Mouse (Mus musculus) hindbrain, embryonic 12.5 days (tissue): ENCODE measurements around the gene Runx3. TPM values are rescaled to one million over a fixed set of nuclear protein-coding genes. Genes with fewer than 3 reads are reported as not detected.
A peak's percentile ranks its signal among the peaks of the same experiment; 100 is the strongest.

Source experiments
- ATAC-seq: fragments of 200-750 bp; cut with Nextera tagmentation; 2 replicates; pipeline ENCODE4 v1.8.0; 2017; ENCODE audit warnings: moderate TSS enrichment; ENCODE audit not compliant: low FRiP score
- H3K27ac ChIP-seq: fragments of 300-500 bp; sonication (generic); 2 replicates; pipeline ENCODE4 v1.5.1; 2016; ENCODE audit warnings: mild to moderate bottlenecking
- H3K27me3 ChIP-seq: fragments of 300-500 bp; sonication (generic); 2 replicates; pipeline ENCODE4 v1.6.1; 2016; ENCODE audit warnings: mild to moderate bottlenecking
- H3K36me3 ChIP-seq: fragments of 300-500 bp; sonication (generic); 2 replicates; pipeline ENCODE4 v1.6.1; 2016; ENCODE audit warnings: mild to moderate bottlenecking
- H3K4me1 ChIP-seq: fragments of 300-500 bp; sonication (generic); 2 replicates; pipeline ENCODE4 v1.6.1; 2016
- H3K4me2 ChIP-seq: fragments of 300-500 bp; sonication (generic); replicated peaks from 2 replicates; pipeline ENCODE4 v1.6.1; 2016; ENCODE audit warnings: mild to moderate bottlenecking
- H3K4me3 ChIP-seq: fragments of 300-500 bp; sonication (generic); 2 replicates; pipeline ENCODE4 v1.5.1; 2016; ENCODE audit warnings: mild to moderate bottlenecking
- H3K9ac ChIP-seq: fragments of 300-500 bp; sonication (generic); 2 replicates; pipeline ENCODE4 v1.6.1; 2016; ENCODE audit warnings: mild to moderate bottlenecking, moderate library complexity
- H3K9me3 ChIP-seq: fragments of 300-500 bp; sonication (generic); replicated peaks from 2 replicates; pipeline ENCODE4 v1.6.1; 2016; ENCODE audit warnings: mild to moderate bottlenecking
- WGBS: fragments of 180-500 bp; shearing (Covaris S2); methylation state at CpG from one replicate; pipeline ENCODE4 v1.1.7; 2016; 5-methylcytosine and 5-hydroxymethylcytosine counted together
- polyA plus RNA-seq: library from polyadenylated mRNA; unstranded; fragments of >200 nt; fragmentation: Nextera tagmentation; extraction: Ambion mirVana; gene quantifications from 2 replicates; pipeline ENCODE4 v1.2.1, GENCODE M21; 2016

Gene Runx3
- polyA plus RNA-seq, 1 experiment from 2014 or later, result 0.19 TPM

DNA sequence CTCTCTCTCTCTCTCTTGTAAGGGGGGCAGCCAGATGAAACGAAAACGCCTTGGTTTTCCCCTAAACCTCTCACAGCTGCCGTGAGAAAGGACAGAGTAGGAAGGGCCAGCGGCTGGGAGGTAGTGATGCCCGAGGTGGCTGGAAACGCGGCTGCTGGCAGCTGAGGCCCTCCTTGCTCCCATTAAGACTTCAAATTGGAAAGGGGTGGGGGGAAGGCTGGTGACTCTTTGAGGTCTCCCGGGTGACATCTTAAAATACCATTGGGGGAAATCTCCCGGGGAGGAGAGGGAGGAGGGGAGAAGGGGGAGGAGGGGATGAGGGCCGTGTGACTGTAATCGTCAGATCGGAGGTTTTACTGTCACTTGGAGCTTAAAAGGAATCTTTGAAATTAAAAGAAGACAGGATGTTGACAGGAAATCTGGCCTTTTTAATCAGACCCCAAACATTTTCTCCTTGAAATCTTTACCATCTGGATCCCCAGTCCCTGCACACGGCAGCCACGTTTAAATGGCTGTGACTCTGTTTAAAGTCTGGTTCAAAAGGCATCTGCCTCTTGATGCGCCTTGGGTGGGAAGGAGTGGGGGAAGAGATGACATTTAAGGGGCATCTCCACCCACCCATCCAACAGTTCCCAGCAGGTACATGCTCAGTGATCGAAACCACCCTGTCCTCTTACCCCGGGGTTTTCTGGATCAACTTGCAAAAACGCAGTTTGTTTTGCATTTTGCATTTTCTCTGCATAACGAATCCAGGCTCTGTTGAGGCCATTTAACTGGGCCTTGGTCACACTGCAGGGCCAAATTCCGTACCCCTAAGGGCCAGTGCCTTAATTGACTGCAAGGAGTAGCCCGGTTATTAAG is 33.9 kb downstream of the Runx3 start:
- H3K9me3 ChIP-seq, result no peaks in the 10 kb centered on the region
- no peak overlapping the region for H3K9ac ChIP-seq
- no peak overlapping the region for H3K27ac ChIP-seq
- no peak overlapping the region for H3K4me2 ChIP-seq
- no peaks in the 10 kb centered on the region for H3K36me3 ChIP-seq
- peaks cover 100% of the 10 kb centered on the region for H3K27me3 ChIP-seq
- WGBS, result 1% methylated on average over 21 of the region's 21 CpGs
- no peak overlapping the region for H3K4me3 ChIP-seq
- peaks cover 28% of the 10 kb centered on the region for H3K4me1 ChIP-seq
- ATAC-seq, result no peak

DNA sequence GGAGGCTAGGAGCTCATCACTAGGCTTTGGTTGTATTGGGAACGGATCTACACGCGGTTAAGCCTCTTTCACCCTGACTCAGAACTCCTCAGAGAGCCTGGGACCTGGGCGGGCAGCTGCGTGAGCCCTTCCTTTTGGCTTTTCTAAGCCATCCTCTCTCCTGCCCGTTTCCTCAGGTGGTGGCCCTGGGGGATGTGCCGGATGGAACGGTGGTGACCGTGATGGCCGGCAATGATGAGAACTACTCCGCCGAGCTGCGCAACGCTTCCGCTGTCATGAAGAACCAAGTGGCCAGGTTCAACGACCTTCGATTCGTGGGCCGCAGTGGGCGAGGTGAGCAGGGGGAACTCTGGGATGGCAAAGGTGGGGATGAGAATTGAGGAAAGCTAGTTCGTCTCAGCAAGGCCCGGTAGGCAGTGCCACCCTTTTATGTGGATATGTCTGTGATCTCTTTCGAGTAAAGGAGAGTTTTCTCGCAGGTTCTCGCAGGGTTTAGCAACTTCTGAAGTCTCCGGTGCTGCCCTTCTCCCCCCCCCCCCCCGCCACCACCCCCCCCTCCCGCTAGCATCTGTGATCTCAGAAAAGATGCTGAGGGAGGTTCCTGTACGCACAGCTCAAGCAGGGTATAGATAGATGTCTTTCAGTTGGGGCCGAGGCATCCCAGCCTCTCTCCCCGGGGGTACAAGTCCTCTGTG is 34.8 kb downstream of the Runx3 start:
- H3K9ac ChIP-seq, result no peak overlapping the region
- no peak for ATAC-seq
- no peak overlapping the region for H3K4me3 ChIP-seq
- H3K9me3 ChIP-seq, result no peaks in the 10 kb centered on the region
- WGBS, result 2% methylated on average over 29 of the region's 31 CpGs
- no peak overlapping the region for H3K27ac ChIP-seq
- H3K36me3 ChIP-seq, result no peaks in the 10 kb centered on the region
- peaks cover 100% of the 10 kb centered on the region for H3K27me3 ChIP-seq
- no peak overlapping the region for H3K4me2 ChIP-seq
- peaks cover 28% of the 10 kb centered on the region for H3K4me1 ChIP-seq

DNA sequence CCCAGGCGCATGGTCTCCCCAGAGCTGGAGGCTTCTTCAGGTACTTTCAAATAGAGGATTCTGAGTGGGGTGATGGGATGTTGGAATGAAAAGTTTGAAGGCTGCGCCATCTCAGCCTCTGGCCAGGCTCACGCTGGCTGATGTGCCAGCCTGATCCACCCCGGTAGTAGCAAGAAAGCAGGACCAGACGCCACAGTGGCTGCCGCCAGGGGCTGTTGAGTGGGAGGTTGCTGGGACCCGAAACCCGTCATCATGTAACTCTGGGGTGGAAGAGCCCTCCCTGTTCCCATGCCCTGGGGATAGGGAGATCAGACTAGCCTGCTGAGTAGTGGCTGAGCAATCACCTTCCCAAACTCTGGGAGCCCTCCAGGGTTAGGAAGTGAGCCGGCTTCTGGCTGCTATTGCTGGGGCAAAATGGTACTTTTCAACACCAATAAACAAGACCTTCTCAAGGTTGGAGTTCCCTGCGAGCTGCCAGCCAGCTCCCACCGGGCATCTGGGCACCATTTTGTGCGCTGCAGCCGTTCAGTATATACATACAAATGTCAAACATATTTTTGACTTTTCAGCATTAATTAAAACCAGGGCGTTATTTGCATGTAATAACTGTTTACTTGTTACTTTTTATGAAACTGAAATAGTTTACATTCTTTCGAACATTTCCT is 35.5 kb downstream of the Runx3 start:
- no peak for ATAC-seq
- H3K9me3 ChIP-seq, result no peaks in the 10 kb centered on the region
- 6% methylated on average over 15 of the region's 15 CpGs for WGBS
- no peaks in the 10 kb centered on the region for H3K36me3 ChIP-seq
- H3K4me2 ChIP-seq, result no peak overlapping the region
- no peak overlapping the region for H3K27ac ChIP-seq
- H3K27me3 ChIP-seq, result peaks cover 99% of the 10 kb centered on the region
- no peak overlapping the region for H3K4me3 ChIP-seq
- no peak overlapping the region for H3K9ac ChIP-seq
- peaks cover 28% of the 10 kb centered on the region for H3K4me1 ChIP-seq

DNA sequence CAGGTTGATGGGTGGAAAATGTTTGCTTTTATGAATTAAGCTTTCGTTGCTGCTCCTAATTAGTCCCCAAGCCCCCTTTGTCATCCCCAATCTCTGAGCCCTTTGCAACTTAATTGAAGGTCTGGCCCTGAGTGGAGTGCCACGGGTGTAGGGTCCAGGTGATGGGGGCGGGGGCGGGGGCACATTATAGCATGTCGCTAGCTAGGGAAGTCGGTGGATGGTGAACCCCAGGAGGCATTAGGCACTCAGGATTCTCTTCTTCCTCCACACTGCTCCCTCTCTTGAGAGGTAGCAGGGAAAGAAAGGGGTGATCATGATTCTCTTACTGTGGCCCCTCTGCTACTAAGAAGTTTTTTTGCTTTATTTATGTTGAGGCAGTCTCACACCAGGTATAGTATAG is 36.1 kb downstream of the Runx3 start:
- Histone ChIP-seq H3K9ac (no peak overlapping the region), H3K36me3 (no peaks in the 10 kb centered on the region), H3K4me1 (peaks cover 28% of the 10 kb centered on the region), H3K4me2 (no peak overlapping the region), H3K4me3 (no peak overlapping the region), H3K9me3 (no peaks in the 10 kb centered on the region), H3K27ac (no peak overlapping the region), H3K27me3 (peaks cover 99% of the 10 kb centered on the region)
- 8% methylated on average over 6 of the region's 6 CpGs for WGBS
- no peak for ATAC-seq

DNA sequence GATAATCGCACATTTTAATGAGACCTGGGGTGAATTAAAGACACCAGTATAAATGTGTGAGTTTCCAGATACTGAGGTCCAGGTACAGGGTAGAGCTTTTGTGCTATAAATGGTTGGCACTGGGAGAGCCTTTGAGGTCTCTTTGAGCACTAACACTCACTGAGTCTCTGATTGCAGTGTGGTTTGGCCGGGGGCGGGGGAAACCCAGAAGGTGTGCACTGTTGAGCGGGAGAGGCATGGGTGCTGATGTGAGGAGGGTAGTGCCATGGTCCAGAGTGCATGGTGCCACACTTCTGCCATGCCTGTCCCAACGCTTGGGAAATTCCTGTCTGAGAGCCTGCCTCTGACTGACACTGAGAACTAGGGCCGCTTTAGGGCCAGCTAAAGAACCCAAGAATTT is 36.9 kb downstream of the Runx3 start:
- Histone ChIP-seq H3K36me3 (no peaks in the 10 kb centered on the region), H3K4me1 (peaks cover 25% of the 10 kb centered on the region), H3K27me3 (peaks cover 91% of the 10 kb centered on the region), H3K4me2 (no peak overlapping the region), H3K9ac (no peak overlapping the region), H3K4me3 (no peak overlapping the region), H3K27ac (no peak overlapping the region), H3K9me3 (no peaks in the 10 kb centered on the region)
- no peak for ATAC-seq
- 16% methylated on average over 6 of the region's 6 CpGs for WGBS

DNA sequence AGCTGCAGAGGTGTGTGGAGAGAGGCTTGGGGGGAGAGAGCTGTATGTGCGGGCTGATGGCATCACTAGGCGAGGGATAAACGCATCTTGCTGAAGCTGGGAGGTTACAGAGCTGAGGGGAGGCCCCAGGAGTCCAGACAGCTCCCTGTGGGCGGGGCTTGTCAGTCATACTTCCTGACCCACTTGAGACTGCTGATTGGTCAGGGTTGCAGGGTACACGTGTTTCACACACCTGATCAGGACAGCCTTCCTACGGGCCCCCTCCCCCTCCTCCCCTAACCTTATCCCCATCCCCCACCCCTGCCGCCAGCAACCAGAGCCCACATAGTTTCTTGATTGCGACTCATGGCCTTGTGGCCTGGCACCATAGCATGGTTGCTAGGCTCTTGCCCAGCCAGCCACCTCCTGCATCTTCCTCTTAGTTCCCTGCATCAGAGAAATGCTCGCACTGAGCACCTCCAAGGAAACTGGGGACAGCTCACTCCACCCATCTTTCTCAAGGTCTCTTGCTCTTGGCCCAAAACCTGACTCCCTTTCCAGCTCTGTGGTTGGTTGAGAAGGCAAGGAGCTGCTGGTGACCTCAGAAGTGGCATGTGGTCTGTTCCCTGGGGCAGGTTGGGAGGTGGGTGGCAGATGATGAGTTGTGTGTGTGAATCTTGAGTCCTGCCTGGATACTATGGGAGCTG is 38.4 kb downstream of the Runx3 start:
- Histone ChIP-seq H3K9ac (no peak overlapping the region), H3K27ac (no peak overlapping the region), H3K4me2 (no peak overlapping the region), H3K36me3 (no peaks in the 10 kb centered on the region), H3K27me3 (peaks cover 83% of the 10 kb centered on the region), H3K9me3 (no peaks in the 10 kb centered on the region), H3K4me1 (peaks cover 13% of the 10 kb centered on the region), H3K4me3 (no peak overlapping the region)
- WGBS, result 9% methylated on average over 9 of the region's 9 CpGs
- ATAC-seq, result no peak

DNA sequence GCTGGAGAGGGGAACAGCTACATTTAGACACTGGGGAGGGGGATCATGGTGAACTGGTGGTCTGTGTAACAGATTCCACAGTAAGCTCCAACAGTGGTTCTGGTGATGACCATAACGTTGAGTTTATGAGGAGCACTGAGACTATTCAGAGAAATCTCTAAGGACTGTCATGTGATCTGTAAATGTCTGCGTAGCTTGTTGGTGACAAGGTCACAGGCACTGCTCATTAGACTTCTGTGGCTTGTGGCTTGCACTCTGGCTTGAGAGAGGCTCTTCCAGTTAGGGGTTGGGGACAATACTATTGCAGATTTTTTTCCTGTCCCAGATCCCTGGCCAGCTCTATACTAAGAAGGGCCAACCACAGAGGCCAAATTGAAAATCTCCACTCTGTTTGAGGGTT is 39.2 kb downstream of the Runx3 start:
- 62% methylated on average over 2 of the region's 2 CpGs for WGBS
- H3K4me2 ChIP-seq, result no peak overlapping the region
- H3K9me3 ChIP-seq, result no peaks in the 10 kb centered on the region
- H3K9ac ChIP-seq, result no peak overlapping the region
- H3K27me3 ChIP-seq, result peaks cover 82% of the 10 kb centered on the region
- no peak overlapping the region for H3K4me3 ChIP-seq
- no peak for ATAC-seq
- H3K27ac ChIP-seq, result no peak overlapping the region
- H3K36me3 ChIP-seq, result no peaks in the 10 kb centered on the region
- peaks cover 10% of the 10 kb centered on the region for H3K4me1 ChIP-seq

DNA sequence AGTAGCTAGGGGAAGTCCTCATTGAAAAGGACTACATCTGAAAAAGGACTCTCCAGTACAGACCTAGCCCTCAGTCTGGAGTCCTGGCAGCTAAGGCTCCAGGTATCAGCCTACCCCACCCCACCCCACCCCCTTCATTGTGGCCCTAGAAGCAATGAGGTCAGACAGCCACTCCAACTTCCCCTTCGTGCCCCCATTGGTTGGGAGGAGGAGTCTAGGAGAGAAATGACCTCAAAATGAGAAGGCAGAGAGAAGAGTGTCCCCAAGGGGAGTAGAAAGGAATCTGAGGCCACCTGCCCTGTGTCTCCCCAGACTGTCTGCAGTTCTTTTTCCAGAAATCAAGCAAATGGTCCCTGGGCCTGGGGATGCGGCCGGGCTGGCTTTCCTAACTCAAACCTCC is 39.7 kb downstream of the Runx3 start:
- no peaks in the 10 kb centered on the region for H3K9me3 ChIP-seq
- no peak overlapping the region for H3K27ac ChIP-seq
- H3K4me2 ChIP-seq, result no peak overlapping the region
- peaks cover 9% of the 10 kb centered on the region for H3K4me1 ChIP-seq
- ATAC-seq, result no peak
- no peaks in the 10 kb centered on the region for H3K36me3 ChIP-seq
- H3K27me3 ChIP-seq, result peaks cover 82% of the 10 kb centered on the region
- no peak overlapping the region for H3K4me3 ChIP-seq
- no peak overlapping the region for H3K9ac ChIP-seq
- WGBS, result 65% methylated on average over 3 of the region's 3 CpGs

DNA sequence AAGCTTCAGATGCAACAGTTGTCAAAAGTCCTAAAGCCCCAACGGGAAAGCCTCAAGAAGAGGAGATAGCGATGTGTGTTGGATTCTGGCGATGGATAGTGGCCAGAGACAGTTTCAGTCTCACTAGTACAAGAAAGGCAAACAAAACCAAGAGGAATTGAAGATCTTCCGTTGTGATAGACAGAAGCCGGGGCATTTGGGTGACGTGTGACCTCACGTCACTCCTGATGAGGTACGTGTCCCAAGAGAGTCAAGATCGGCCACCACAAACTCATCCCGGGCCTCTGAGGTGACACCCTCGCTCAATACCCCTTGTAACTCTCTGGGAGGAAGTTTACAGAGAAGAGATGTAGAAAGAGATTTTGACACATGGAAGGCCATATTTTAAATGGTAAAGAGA is 41.0 kb downstream of the Runx3 start:
- no peaks in the 10 kb centered on the region for H3K36me3 ChIP-seq
- no peak overlapping the region for H3K4me3 ChIP-seq
- H3K27ac ChIP-seq, result no peak overlapping the region
- H3K4me1 ChIP-seq, result peaks cover 17% of the 10 kb centered on the region
- H3K4me2 ChIP-seq, result no peak overlapping the region
- H3K27me3 ChIP-seq, result peaks cover 82% of the 10 kb centered on the region
- no peak overlapping the region for H3K9ac ChIP-seq
- WGBS, result 90% methylated on average over 11 of the region's 11 CpGs
- ATAC-seq, result no peak
- H3K9me3 ChIP-seq, result no peaks in the 10 kb centered on the region

DNA sequence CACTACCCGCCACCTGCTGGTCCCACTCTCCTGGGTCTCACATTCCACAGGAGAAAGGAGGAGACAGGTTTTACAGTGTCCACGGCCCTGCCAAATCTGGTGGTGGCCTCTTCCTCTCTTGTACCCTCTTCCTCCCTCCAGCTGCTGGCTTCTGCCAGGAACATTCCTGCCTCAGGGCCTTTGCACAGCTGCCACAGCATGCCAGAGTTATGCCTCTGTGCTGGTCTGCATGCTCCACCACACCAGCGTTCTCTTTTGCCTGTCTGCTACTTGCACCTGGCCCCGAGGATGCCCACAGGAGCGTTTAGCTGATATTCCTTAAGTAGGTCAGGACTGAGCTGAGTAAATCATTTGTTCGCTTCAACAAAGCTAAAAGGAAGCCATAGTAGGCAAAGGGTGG is 45.3 kb downstream of the Runx3 start:
- H3K27me3 ChIP-seq, result peaks cover 78% of the 10 kb centered on the region
- H3K4me1 ChIP-seq, result peaks cover 37% of the 10 kb centered on the region
- WGBS, result 49% methylated on average over 6 of the region's 6 CpGs
- H3K27ac ChIP-seq, result no peak overlapping the region
- no peak overlapping the region for H3K4me2 ChIP-seq
- H3K4me3 ChIP-seq, result no peak overlapping the region
- H3K9ac ChIP-seq, result no peak overlapping the region
- no peaks in the 10 kb centered on the region for H3K36me3 ChIP-seq
- no peak for ATAC-seq
- no peaks in the 10 kb centered on the region for H3K9me3 ChIP-seq

DNA sequence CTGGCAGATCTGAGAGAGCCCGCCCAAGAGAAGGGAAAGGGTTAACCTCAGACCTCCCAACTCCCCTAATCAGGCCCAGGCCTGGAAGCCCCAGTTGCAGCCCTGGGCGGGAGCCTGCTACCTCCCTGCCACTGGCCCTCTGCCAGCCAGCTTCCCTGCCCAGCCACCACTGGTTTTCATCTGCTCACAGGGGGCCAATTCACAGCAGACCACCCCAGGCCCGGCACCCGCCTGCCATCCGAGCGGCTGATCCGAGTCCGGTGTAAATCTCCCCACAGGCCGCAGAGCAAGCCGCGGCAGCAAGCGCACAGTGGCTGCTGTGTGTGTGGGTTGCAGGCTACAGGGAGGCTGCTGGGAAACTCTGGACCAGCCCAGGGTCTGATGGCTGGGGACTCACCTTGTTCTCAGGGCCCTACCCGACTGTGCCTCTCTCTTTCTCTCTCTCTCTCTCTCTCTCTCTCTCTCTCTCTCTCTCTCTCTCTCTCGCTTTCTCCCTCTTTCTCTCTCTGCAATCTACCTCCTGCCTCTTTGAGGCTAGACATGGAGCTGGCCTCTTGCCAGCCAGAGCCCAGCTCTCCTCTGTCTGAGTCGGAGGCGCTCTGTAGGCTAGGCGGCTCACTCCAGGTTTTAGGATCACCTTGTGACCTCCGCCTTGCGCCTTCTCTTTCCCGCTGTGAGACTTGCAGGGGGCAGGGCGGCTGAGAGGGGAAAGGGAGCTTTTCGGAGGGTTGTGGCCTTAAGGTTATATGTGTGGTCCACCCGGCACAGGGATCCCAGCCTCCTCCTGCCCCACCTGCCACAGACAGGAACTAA is 46.2 kb downstream of the Runx3 start:
- Histone ChIP-seq H3K9ac (no peak overlapping the region), H3K4me2 (peak overlapping the region; percentile 36), H3K4me1 (peaks cover 42% of the 10 kb centered on the region), H3K9me3 (no peaks in the 10 kb centered on the region), H3K27ac (0 out of 2 replicates have a peak overlapping the region, but pooled peaks have one; percentile 18), H3K27me3 (peaks cover 71% of the 10 kb centered on the region), H3K36me3 (no peaks in the 10 kb centered on the region), H3K4me3 (no peak overlapping the region)
- ATAC-seq, result peak; percentile 65
- 4% methylated on average over 22 of the region's 23 CpGs for WGBS
